Mouse (Mus musculus) neural tube, embryonic 15.5 days (tissue): ENCODE measurements around the gene Pard6b. TPM values are rescaled to one million over a fixed set of nuclear protein-coding genes. Genes with fewer than 3 reads are reported as not detected.

ENCODE experiments used
- ATAC-seq: fragments of 200-750 bp; cut with Nextera tagmentation; 2 replicates; pipeline ENCODE4 v1.8.0; 2017; ENCODE audit warnings: mild to moderate bottlenecking, moderate TSS enrichment, moderate library complexity; ENCODE audit not compliant: low FRiP score
- H3K27ac ChIP-seq: fragments of 300-500 bp; sonication (generic); replicated peaks from 2 replicates; pipeline ENCODE4 v1.5.1; 2015; ENCODE audit warnings: mild to moderate bottlenecking, inconsistent platforms
- H3K27me3 ChIP-seq: fragments of 300-500 bp; sonication (generic); replicated peaks from 2 replicates; pipeline ENCODE4 v1.6.1; 2015; ENCODE audit warnings: inconsistent platforms
- H3K36me3 ChIP-seq: fragments of 300-500 bp; sonication (generic); 2 replicates; pipeline ENCODE4 v1.6.1; 2015; ENCODE audit warnings: inconsistent platforms
- H3K4me1 ChIP-seq: fragments of 300-500 bp; sonication (generic); 2 replicates; pipeline ENCODE4 v1.6.1; 2015; ENCODE audit warnings: inconsistent platforms
- H3K4me2 ChIP-seq: fragments of 300-500 bp; sonication (generic); 2 replicates; pipeline ENCODE4 v1.6.1; 2015; ENCODE audit warnings: inconsistent platforms, mild to moderate bottlenecking, moderate library complexity
- H3K4me3 ChIP-seq: fragments of 300-500 bp; sonication (generic); replicated peaks from 2 replicates; pipeline ENCODE4 v1.5.1; 2015; ENCODE audit warnings: mild to moderate bottlenecking, inconsistent platforms
- H3K9ac ChIP-seq: fragments of 300-500 bp; sonication (generic); replicated peaks from 2 replicates; pipeline ENCODE4 v1.6.1; 2015; ENCODE audit warnings: mild to moderate bottlenecking, inconsistent platforms
- H3K9me3 ChIP-seq: fragments of 300-500 bp; sonication (generic); replicated peaks from 2 replicates; pipeline ENCODE4 v1.6.1; 2016; ENCODE audit warnings: inconsistent platforms
- WGBS: fragments of 180-500 bp; shearing (Covaris S2); methylation state at CpG from one replicate; pipeline ENCODE4 v1.1.7; 2015; ENCODE audit warnings: mixed read lengths; 5-methylcytosine and 5-hydroxymethylcytosine counted together
- polyA plus RNA-seq: library from polyadenylated mRNA; unstranded; fragments of >200 nt; fragmentation: Nextera tagmentation; extraction: Ambion mirVana; gene quantifications from 2 replicates; pipeline ENCODE4 v1.2.1, GENCODE M21; 2015

Gene Pard6b
- polyA plus RNA-seq, 1 experiment from 2014 or later = 6.6 TPM

- H3K4me3 ChIP-seq = no peak overlapping the region
- H3K27me3 ChIP-seq = peaks cover 3% of the 10 kb centered on the region; the same call in 1 of the 2 replicates
- H3K9ac ChIP-seq = no peak overlapping the region
- H3K4me2 ChIP-seq = no peak overlapping the region
- 93% methylated on average over 7 of the region's 7 CpGs for WGBS
- no peaks in the 10 kb centered on the region for H3K36me3 ChIP-seq
- no peak for ATAC-seq
- H3K9me3 ChIP-seq = no peaks in the 10 kb centered on the region
- no peak overlapping the region for H3K27ac ChIP-seq
- peaks cover 36% of the 10 kb centered on the region for H3K4me1 ChIP-seq
These were observed 3.4 kb downstream of the Pard6b start for GRCm38 (mm10) chr2:168084228-168084627.

GRCm38 (mm10) chr2:168085621-168086265, 4.9 kb downstream of the Pard6b start:
- Histone ChIP-seq H3K4me2 (no peak overlapping the region), H3K27me3 (0 out of 2 replicates have a peak, but pooled peaks cover 3% of the 10 kb centered on the region), H3K9me3 (no peaks in the 10 kb centered on the region), H3K4me3 (no peak overlapping the region), H3K27ac (no peak overlapping the region), H3K4me1 (peaks cover 29% of the 10 kb centered on the region), H3K36me3 (no peaks in the 10 kb centered on the region; the same call in 1 of the 2 replicates), H3K9ac (no peak overlapping the region)
- 66% methylated on average over 10 of the region's 10 CpGs for WGBS
- no peak for ATAC-seq

- Histone ChIP-seq H3K9me3 (no peaks in the 10 kb centered on the region), H3K27me3 (0 out of 2 replicates have a peak, but pooled peaks cover 3% of the 10 kb centered on the region), H3K36me3 (no peaks in the 10 kb centered on the region; the same call in 1 of the 2 replicates), H3K27ac (no peak overlapping the region), H3K4me3 (no peak overlapping the region), H3K4me2 (no peak overlapping the region), H3K9ac (no peak overlapping the region), H3K4me1 (peaks cover 28% of the 10 kb centered on the region)
- WGBS = 56% methylated on average over 6 of the region's 6 CpGs
- ATAC-seq = no peak
These were observed 5.5 kb downstream of the Pard6b start for GRCm38 (mm10) chr2:168086318-168086717.

GRCm38 (mm10) chr2:168086839-168087238, 6.0 kb downstream of the Pard6b start:
- H3K9me3 ChIP-seq = no peaks in the 10 kb centered on the region
- no peak overlapping the region for H3K27ac ChIP-seq
- 0 out of 2 replicates have a peak, but pooled peaks cover 3% of the 10 kb centered on the region for H3K27me3 ChIP-seq
- no peaks in the 10 kb centered on the region; the same call in 1 of the 2 replicates for H3K36me3 ChIP-seq
- H3K4me2 ChIP-seq = no peak overlapping the region
- ATAC-seq = no peak
- no peak overlapping the region for H3K4me3 ChIP-seq
- peaks cover 23% of the 10 kb centered on the region for H3K4me1 ChIP-seq
- H3K9ac ChIP-seq = no peak overlapping the region
- WGBS = 81% methylated on average over 9 of the region's 9 CpGs

GRCm38 (mm10) chr2:168091560-168091959, 10.8 kb downstream of the Pard6b start:
- WGBS = 88% methylated on average over 11 of the region's 11 CpGs
- Histone ChIP-seq H3K9me3 (no peaks in the 10 kb centered on the region), H3K9ac (no peak overlapping the region), H3K4me2 (no peak overlapping the region), H3K27me3 (no peaks in the 10 kb centered on the region), H3K36me3 (peaks cover 2% of the 10 kb centered on the region; the same call in 1 of the 2 replicates), H3K27ac (no peak overlapping the region), H3K4me3 (no peak overlapping the region), H3K4me1 (peaks cover 13% of the 10 kb centered on the region)
- ATAC-seq = no peak

- Histone ChIP-seq H3K27ac (no peak overlapping the region), H3K27me3 (no peaks in the 10 kb centered on the region), H3K36me3 (peaks cover 2% of the 10 kb centered on the region; the same call in 1 of the 2 replicates), H3K4me3 (no peak overlapping the region), H3K4me2 (no peak overlapping the region), H3K9ac (no peak overlapping the region), H3K4me1 (peaks cover 11% of the 10 kb centered on the region), H3K9me3 (no peaks in the 10 kb centered on the region)
- no peak for ATAC-seq
- WGBS = 96% methylated on average over 4 of the region's 4 CpGs
These were observed 12.3 kb downstream of the Pard6b start for GRCm38 (mm10) chr2:168093077-168093476.

GRCm38 (mm10) chr2:168095077-168095476, 14.3 kb downstream of the Pard6b start:
- Histone ChIP-seq H3K4me1 (peaks cover 11% of the 10 kb centered on the region), H3K27ac (peak overlapping the region; percentile 69), H3K27me3 (no peaks in the 10 kb centered on the region), H3K4me3 (no peak overlapping the region), H3K9ac (no peak overlapping the region), H3K36me3 (peaks cover 19% of the 10 kb centered on the region), H3K9me3 (no peaks in the 10 kb centered on the region), H3K4me2 (no peak overlapping the region)
- WGBS = 37% methylated on average over 8 of the region's 8 CpGs
- ATAC-seq = no peak

DNA sequence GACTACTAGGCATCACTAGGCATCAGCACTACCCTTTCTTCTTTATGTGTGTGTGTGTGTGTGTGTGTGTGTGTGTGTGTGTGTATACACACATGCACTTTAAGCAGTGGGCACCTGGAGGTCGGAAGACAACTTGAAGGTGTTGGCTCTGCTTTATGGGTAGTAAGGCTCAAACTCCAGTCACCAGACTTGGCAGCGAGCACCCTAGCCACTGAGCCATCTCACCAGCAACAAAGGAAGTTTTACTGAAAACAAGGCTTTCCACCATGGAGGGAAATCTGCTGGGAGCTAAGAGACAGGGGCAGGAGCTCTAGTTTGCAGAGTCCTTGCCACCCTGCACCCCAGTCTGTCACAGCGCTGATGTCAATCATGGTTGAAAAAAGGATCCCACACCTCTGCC, 15.7 kb downstream of the Pard6b start:
- no peaks in the 10 kb centered on the region for H3K27me3 ChIP-seq
- no peak overlapping the region for H3K9ac ChIP-seq
- no peak overlapping the region for H3K4me3 ChIP-seq
- peaks cover 11% of the 10 kb centered on the region for H3K4me1 ChIP-seq
- H3K4me2 ChIP-seq = no peak overlapping the region
- 90% methylated on average over 3 of the region's 3 CpGs for WGBS
- peaks cover 19% of the 10 kb centered on the region for H3K36me3 ChIP-seq
- H3K27ac ChIP-seq = peak overlapping the region; percentile 34; the same call in 1 of the 2 replicates
- ATAC-seq = no peak
- no peaks in the 10 kb centered on the region for H3K9me3 ChIP-seq

- peaks cover 11% of the 10 kb centered on the region for H3K4me1 ChIP-seq
- H3K27ac ChIP-seq = no peak overlapping the region
- H3K4me2 ChIP-seq = no peak overlapping the region
- no peaks in the 10 kb centered on the region for H3K27me3 ChIP-seq
- H3K4me3 ChIP-seq = no peak overlapping the region
- no peaks in the 10 kb centered on the region for H3K9me3 ChIP-seq
- H3K9ac ChIP-seq = no peak overlapping the region
- peaks cover 19% of the 10 kb centered on the region for H3K36me3 ChIP-seq
- ATAC-seq = no peak
- 50% methylated on average over 6 of the region's 6 CpGs for WGBS
These were observed 17.2 kb downstream of the Pard6b start for GRCm38 (mm10) chr2:168098040-168098439.

- no peak for ATAC-seq
- Histone ChIP-seq H3K27me3 (no peaks in the 10 kb centered on the region), H3K4me1 (peaks cover 4% of the 10 kb centered on the region), H3K9me3 (no peaks in the 10 kb centered on the region), H3K27ac (no peak overlapping the region), H3K9ac (no peak overlapping the region), H3K4me2 (no peak overlapping the region), H3K4me3 (no peak overlapping the region), H3K36me3 (peaks cover 17% of the 10 kb centered on the region)
- 86% methylated on average over 13 of the region's 13 CpGs for WGBS
These were observed 19.2 kb downstream of the Pard6b start for GRCm38 (mm10) chr2:168100008-168100407.

GRCm38 (mm10) chr2:168101805-168102204, 21.0 kb downstream of the Pard6b start:
- H3K4me2 ChIP-seq = no peak overlapping the region
- H3K27me3 ChIP-seq = no peaks in the 10 kb centered on the region
- no peak overlapping the region for H3K27ac ChIP-seq
- ATAC-seq = no peak
- H3K9me3 ChIP-seq = no peaks in the 10 kb centered on the region
- H3K4me1 ChIP-seq = peaks cover 3% of the 10 kb centered on the region
- no peak overlapping the region for H3K4me3 ChIP-seq
- 84% methylated on average over 5 of the region's 5 CpGs for WGBS
- peaks cover 17% of the 10 kb centered on the region for H3K36me3 ChIP-seq
- no peak overlapping the region for H3K9ac ChIP-seq

DNA sequence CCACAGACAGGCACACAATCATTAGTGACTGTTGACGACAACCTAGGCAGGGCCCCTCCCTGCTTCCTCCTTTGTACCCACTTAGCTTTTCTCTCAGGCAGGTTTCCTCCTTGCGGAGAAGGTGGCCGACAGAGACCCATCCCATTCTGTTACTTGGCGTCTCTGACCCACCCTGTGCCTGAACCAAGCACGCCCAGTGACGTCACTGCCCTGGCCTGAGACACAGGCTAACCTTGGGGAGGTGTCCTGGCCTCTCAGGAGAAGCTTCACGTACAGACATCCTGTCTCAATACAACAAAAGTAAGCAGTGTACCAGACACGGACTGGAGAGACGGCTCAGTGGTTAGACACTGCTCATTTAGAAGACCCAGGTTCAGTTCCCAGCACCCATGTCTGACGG, 22.5 kb downstream of the Pard6b start:
- no peaks in the 10 kb centered on the region for H3K9me3 ChIP-seq
- no peak for ATAC-seq
- peaks cover 10% of the 10 kb centered on the region for H3K4me1 ChIP-seq
- H3K27me3 ChIP-seq = no peaks in the 10 kb centered on the region
- 94% methylated on average over 10 of the region's 10 CpGs for WGBS
- H3K4me2 ChIP-seq = no peak overlapping the region
- H3K4me3 ChIP-seq = no peak overlapping the region
- no peak overlapping the region for H3K27ac ChIP-seq
- H3K36me3 ChIP-seq = peaks cover 17% of the 10 kb centered on the region
- H3K9ac ChIP-seq = no peak overlapping the region
